Mouse (Mus musculus) adrenal gland, postnatal 4 days (tissue): ENCODE results near the gene Ago4. TPM values are rescaled to one million over a fixed set of nuclear protein-coding genes. Genes with fewer than 3 reads are reported as not detected.

Experiments used
- DNase-seq, 2 experiments: peaks; one replicate each; pipeline ENCODE4 v3.0.0; 2021 to 2022; ENCODE audit warnings: low spot score in 2 of 2, mixed read lengths in 2 of 2
- microRNA-seq: library from miRNA; unstranded; fragments of <30 nt; microRNA quantifications from one replicate; pipeline ENCODE4 v1.2.0, GENCODE M21; 2021
- total RNA-seq, 2 experiments: library from RNA; stranded (reverse); gene quantifications; 2 replicates each; pipeline ENCODE4 v1.2.3; 2021

Ago4 gene
- total RNA-seq, 2 experiments from 2014 or later, result 6.6 to 7.4 TPM

- DNase-seq, result no peak
Measured at GRCm38 (mm10) chr4:126480288-126480687, 53.0 kb downstream of the Ago4 start.

GRCm38 (mm10) chr4:126473031-126473430 is 60.2 kb downstream of the Ago4 start:
- DNase-seq, result no peak

GRCm38 (mm10) chr4:126469334-126469733 is 63.9 kb downstream of the Ago4 start:
- DNase-seq, result no peak

- no peak for DNase-seq
Measured at GRCm38 (mm10) chr4:126468925-126469324, 64.3 kb downstream of the Ago4 start.

GRCm38 (mm10) chr4:126468285-126468901 is 64.9 kb downstream of the Ago4 start, which contains the start of gene Ago1:
Ago1 (minus strand) TSS chr4:126468583.
- DNase-seq, result peak; percentile 91 to 96

GRCm38 (mm10) chr4:126467721-126468284 is 65.5 kb downstream of the Ago4 start:
- peak; percentile 35 to 44 for DNase-seq

GRCm38 (mm10) chr4:126466251-126466750 is 67.0 kb downstream of the Ago4 start:
- no peak for DNase-seq

- no peak for DNase-seq
Measured at GRCm38 (mm10) chr4:126465843-126466242, 67.4 kb downstream of the Ago4 start.

- DNase-seq, result no peak
Measured at GRCm38 (mm10) chr4:126464892-126465235, 68.4 kb downstream of the Ago4 start.

GRCm38 (mm10) chr4:126464189-126464891 is 68.9 kb downstream of the Ago4 start:
- no peak for DNase-seq

- no peak for DNase-seq
Measured at GRCm38 (mm10) chr4:126455441-126455840, 77.8 kb downstream of the Ago4 start.

- DNase-seq, result no peak
Measured at GRCm38 (mm10) chr4:126454547-126455254, 78.6 kb downstream of the Ago4 start.

- no peak for DNase-seq
Measured at GRCm38 (mm10) chr4:126450268-126450667, 83.0 kb downstream of the Ago4 start.

- no peak for DNase-seq
Measured at GRCm38 (mm10) chr4:126447126-126447525, 86.1 kb downstream of the Ago4 start.

GRCm38 (mm10) chr4:126444528-126444927 is 88.7 kb downstream of the Ago4 start:
- no peak for DNase-seq

Small RNAs within 50 kb of the gene (microRNA-seq; reads per million reads assigned to microRNA genes)
- not detected for gene Mir7119

Other genes with a start within 250 kb of the Ago4 start
- 10 to 100 TPM in 1 of 2 experiments, 1 to 10 TPM in 1; 9.3 to 12.8 TPM for gene Col8a2, start 246.7 kb downstream of the Ago4 start, total RNA-seq
- gene Adprhl2, start 211.8 kb downstream of the Ago4 start, total RNA-seq, result 10 to 100 TPM; 41.3 to 42.0 TPM
- 1 to 10 TPM; 4.0 to 5.0 TPM for gene Tekt2, start 207.8 kb downstream of the Ago4 start, total RNA-seq
- gene Ago3, start 103.9 kb downstream of the Ago4 start, total RNA-seq, result 10 to 100 TPM; 16.2 to 21.6 TPM
- gene Ago1, start 64.9 kb downstream of the Ago4 start, total RNA-seq, result 10 to 100 TPM; 44.7 to 48.4 TPM
- gene Clspn, start 23.5 kb upstream of the Ago4 start, total RNA-seq, result 10 to 100 TPM; 14.9 to 19.7 TPM
- 10 to 100 TPM; 17.5 to 19.3 TPM for gene 5730409E04Rik, start 76.3 kb upstream of the Ago4 start, total RNA-seq
- gene Psmb2, start 144.2 kb upstream of the Ago4 start, total RNA-seq, result 100 to 1,000 TPM; 172 to 173 TPM
- not detected for gene Tfap2e, start 202.8 kb upstream of the Ago4 start, total RNA-seq
- 10 to 100 TPM; 34.5 to 35.7 TPM for gene Ncdn, start 220.0 kb upstream of the Ago4 start, total RNA-seq
- gene AU040320, start 220.1 kb upstream of the Ago4 start, total RNA-seq, result 10 to 100 TPM; 40.9 to 42.0 TPM